In genomic region chr7:81575606-81576005, GRCm38 (mm10) we compare ENCODE assay signal across 17 mouse cellular contexts. TPM values are rescaled to one million over a fixed set of nuclear protein-coding genes. Genes with fewer than 3 reads are reported as not detected.
"Had no signal": no experiment of that assay in that cellular context is flagged by ENCODE, and none has a peak within 500 bp of the region (broad histone marks: within the 10 kb centered on the region; RNA-seq: fewer than 3 reads in every experiment).

No protein-coding gene starts in this region.

- DNase-seq: kidney, adult 8-10 months; kidney, postnatal 10 days; kidney, postnatal 36 days; layer of hippocampus, postnatal 36 days; left cerebral cortex, postnatal 4 days; liver, embryonic 13.5 days; lung, embryonic 14.5 days; midbrain, embryonic 14.5 days; thymus, postnatal 25 days had no signal

- H3K4me2 ChIP-seq: kidney, embryonic 15.5 days; limb, embryonic 13.5 days; liver, embryonic 13.5 days; lung, embryonic 14.5 days; midbrain, embryonic 11.5 days had no signal

- ATAC-seq: intestine, postnatal 0 days; lung, postnatal 0 days had no signal

- H3K27me3 ChIP-seq: kidney, embryonic 15.5 days; limb, embryonic 13.5 days; liver, embryonic 13.5 days had no signal

- H3K9me3 ChIP-seq: kidney, embryonic 15.5 days; limb, embryonic 13.5 days; liver, embryonic 13.5 days had no signal

- H3K27ac ChIP-seq: kidney, embryonic 15.5 days; limb, embryonic 13.5 days; liver, embryonic 13.5 days; macrophage had no signal

- H3K9ac ChIP-seq: kidney, embryonic 15.5 days; limb, embryonic 13.5 days; liver, embryonic 13.5 days; lung, embryonic 14.5 days had no signal

- H3K4me3 ChIP-seq: kidney, embryonic 15.5 days; limb, embryonic 13.5 days; liver, embryonic 13.5 days had no signal

RNA-seq across cellular contexts. Expression of gene Fsd2, which starts 8.9 kb away (rescaled TPM):
- total RNA-seq: megakaryocyte-erythroid progenitor cell, adult 5-6 weeks had no signal
- polyA plus RNA-seq: intestine, embryonic 14.5 days had no signal
